Mouse (Mus musculus): ENCODE data around the gene Myo18a. TPM values are rescaled to one million over a fixed set of nuclear protein-coding genes. Genes with fewer than 3 reads are reported as not detected.
A peak's percentile ranks its signal among the peaks of the same experiment; 100 is the strongest.

The Myo18a gene
- polyA plus RNA-seq, 2 experiments: 42.9 to 43.5 TPM

DNA sequence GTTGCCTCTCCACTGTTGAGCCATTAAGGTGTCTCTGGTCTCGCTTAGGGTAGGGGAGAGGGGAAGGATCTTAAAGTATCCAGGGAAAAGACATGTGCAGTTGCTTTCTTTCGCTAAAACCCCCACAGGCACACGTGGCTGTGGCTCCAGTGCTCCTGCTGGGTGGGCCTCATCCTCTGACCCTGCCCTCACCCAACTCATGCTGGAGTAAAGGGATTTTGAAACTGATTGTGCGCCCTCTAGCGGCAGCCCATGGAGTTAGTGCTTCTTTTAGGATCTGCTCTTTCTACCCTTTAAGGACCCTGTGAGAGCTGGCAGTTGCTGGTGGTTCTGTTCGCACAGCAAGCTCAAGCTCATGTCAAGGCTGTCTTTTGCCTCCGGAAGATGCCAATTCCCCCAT, 59.7 kb downstream of the Myo18a start:
- no peak for ATAC-seq (ENCODE audit: low FRiP score, low read depth)
- H3K9ac ChIP-seq (ENCODE audit: low read depth, low read length, severe bottlenecking): no peak overlapping the region
- peaks cover 58% of the 10 kb centered on the region for H3K36me3 ChIP-seq (ENCODE audit: control insufficient read depth, insufficient read depth, low read length)

DNA sequence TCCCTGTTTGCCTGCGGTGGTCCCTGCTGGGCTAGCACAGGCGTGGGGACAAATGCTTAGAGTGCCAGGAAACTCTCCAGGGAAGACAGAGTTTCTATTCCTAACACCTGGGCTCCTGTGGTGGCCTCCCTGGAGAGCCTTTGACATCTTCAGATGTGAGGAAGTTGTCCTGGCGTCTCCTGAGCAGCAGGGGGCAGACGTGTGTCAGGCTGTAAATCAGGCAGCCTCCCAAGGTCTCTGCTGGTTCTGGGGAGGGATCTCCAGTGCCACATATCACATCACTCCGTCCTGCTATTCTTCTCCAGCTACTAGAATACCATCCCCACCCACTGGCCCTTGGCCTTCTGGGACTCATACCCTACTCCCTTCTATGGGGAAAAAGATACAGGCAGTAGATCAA, 62.8 kb downstream of the Myo18a start:
- no peak overlapping the region for H3K4me3 ChIP-seq (replicated peaks; ENCODE audit: low read length)
- no peak overlapping the region for H3K9ac ChIP-seq (ENCODE audit: low read depth, low read length, severe bottlenecking)
- no peak overlapping the region for H3K27ac ChIP-seq (replicated peaks; ENCODE audit: low read depth, low read length)
- TF ChIP-seq POLR2A (IDR thresholded peaks at IDR 0.05; ENCODE audit: borderline replicate concordance, extremely low read depth, insufficient read depth, insufficient read length): no peak
- peaks cover 4% of the 10 kb centered on the region; the same call in 1 of the 2 replicates for H3K4me1 ChIP-seq (ENCODE audit: control insufficient read depth, insufficient read depth, low read length)
- no peak overlapping the region for H3K4me2 ChIP-seq (replicated peaks; ENCODE audit: low read depth, low read length, severe bottlenecking)
- whole genome bisulfite sequencing: 0% methylated on average over 5 of the region's 5 CpGs
- H3K9me3 ChIP-seq (ENCODE audit: control insufficient read depth, low read length): no peaks in the 10 kb centered on the region
- DNase-seq (ENCODE audit: low spot score) (peak; percentile 66), ATAC-seq (ENCODE audit: low FRiP score, low read depth) (no peak)
- H3K27me3 ChIP-seq (ENCODE audit: control insufficient read depth, insufficient read depth, low read length): no peaks in the 10 kb centered on the region
- H3K36me3 ChIP-seq (ENCODE audit: control insufficient read depth, insufficient read depth, low read length): peaks cover 61% of the 10 kb centered on the region

More for the DNA sequence above, 59.7 kb downstream of the Myo18a start:
- no peak overlapping the region for H3K27ac ChIP-seq (replicated peaks; ENCODE audit: low read depth, low read length)
- no peak overlapping the region for H3K4me3 ChIP-seq (replicated peaks; ENCODE audit: low read length)
- TF ChIP-seq POLR2A (IDR thresholded peaks at IDR 0.05; ENCODE audit: borderline replicate concordance, extremely low read depth, insufficient read depth, insufficient read length): no peak
- H3K9me3 ChIP-seq (ENCODE audit: control insufficient read depth, low read length): no peaks in the 10 kb centered on the region
- DNase-seq (ENCODE audit: low spot score): peak; percentile 73
- no peaks in the 10 kb centered on the region for H3K27me3 ChIP-seq (ENCODE audit: control insufficient read depth, insufficient read depth, low read length)
- no peak overlapping the region for H3K4me2 ChIP-seq (replicated peaks; ENCODE audit: low read depth, low read length, severe bottlenecking)
- peaks cover 4% of the 10 kb centered on the region; the same call in 1 of the 2 replicates for H3K4me1 ChIP-seq (ENCODE audit: control insufficient read depth, insufficient read depth, low read length)
- WGBS: 20% methylated on average over 7 of the region's 7 CpGs

DNA sequence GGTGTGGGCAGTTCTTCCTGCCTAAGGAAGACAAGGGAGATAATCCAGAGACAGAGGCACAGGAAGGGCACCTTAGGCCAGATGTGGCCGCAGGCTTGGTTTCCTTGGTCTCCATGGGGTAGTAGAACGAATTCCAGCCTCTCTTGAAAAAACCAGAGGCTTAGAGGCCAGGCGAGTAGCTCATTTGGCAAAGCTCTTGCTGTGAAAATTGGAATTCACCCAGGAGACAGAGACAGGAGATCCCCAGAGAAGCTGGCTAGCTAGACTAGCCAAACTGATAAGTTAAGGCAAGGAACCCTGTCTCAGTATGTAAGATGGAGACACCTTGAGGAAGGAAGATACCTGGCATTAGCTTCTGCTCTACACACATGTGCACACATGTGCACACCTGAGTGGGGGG, 63.3 kb downstream of the Myo18a start:
- DNase-seq (ENCODE audit: low spot score) (no peak), ATAC-seq (ENCODE audit: low FRiP score, low read depth) (no peak)
- Histone ChIP-seq H3K9ac (ENCODE audit: low read depth, low read length, severe bottlenecking) (no peak overlapping the region), H3K4me2 (replicated peaks; ENCODE audit: low read depth, low read length, severe bottlenecking) (no peak overlapping the region), H3K27ac (replicated peaks; ENCODE audit: low read depth, low read length) (no peak overlapping the region), H3K27me3 (ENCODE audit: control insufficient read depth, insufficient read depth, low read length) (no peaks in the 10 kb centered on the region), H3K4me1 (ENCODE audit: control insufficient read depth, insufficient read depth, low read length) (peaks cover 4% of the 10 kb centered on the region; the same call in 1 of the 2 replicates), H3K4me3 (replicated peaks; ENCODE audit: low read length) (no peak overlapping the region), H3K36me3 (ENCODE audit: control insufficient read depth, insufficient read depth, low read length) (peaks cover 57% of the 10 kb centered on the region), H3K9me3 (ENCODE audit: control insufficient read depth, low read length) (no peaks in the 10 kb centered on the region)
- WGBS: 41% methylated on average over 3 of the region's 3 CpGs
- no peak for TF ChIP-seq POLR2A (IDR thresholded peaks at IDR 0.05; ENCODE audit: borderline replicate concordance, extremely low read depth, insufficient read depth, insufficient read length)

DNA sequence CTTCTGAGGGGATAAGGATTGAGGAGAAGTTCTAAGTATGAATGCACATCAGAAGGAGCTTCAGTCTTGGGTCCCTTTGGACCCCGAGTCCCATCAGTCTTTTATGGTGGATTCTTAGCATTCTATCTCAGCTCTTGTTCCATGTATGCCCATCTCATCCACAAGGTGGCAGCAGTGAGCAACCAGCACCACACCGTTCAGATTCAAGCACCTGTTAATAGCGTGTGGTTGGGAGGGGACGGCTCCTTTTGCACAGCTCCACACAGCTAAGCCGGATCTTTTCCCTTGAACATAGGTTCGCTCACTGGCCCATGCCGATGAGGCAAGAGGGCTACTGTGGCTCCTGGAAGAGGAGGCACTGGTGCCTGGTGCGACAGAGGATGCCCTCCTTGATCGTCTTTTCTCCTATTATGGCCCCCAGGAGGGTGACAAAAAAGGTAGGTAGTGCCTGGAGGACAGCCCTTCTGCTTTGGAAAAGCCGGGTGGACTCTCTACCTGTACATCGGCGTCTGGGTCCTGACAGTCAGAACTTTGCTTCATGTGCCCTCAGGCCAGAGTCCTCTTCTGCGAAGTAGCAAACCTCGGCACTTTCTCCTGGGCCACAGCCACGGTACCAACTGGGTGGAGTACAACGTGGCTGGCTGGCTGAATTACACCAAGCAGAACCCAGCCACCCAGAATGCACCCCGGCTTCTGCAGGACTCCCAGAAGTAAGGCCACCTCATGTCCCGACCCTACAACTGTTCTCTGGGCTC, 64.4 kb downstream of the Myo18a start:
- ATAC-seq (ENCODE audit: low FRiP score, low read depth) (peak; percentile 42; the same call in 1 of the 2 replicates), DNase-seq (ENCODE audit: low spot score) (peak; percentile 68)
- H3K9ac ChIP-seq (ENCODE audit: low read depth, low read length, severe bottlenecking): no peak overlapping the region
- H3K27me3 ChIP-seq (ENCODE audit: control insufficient read depth, insufficient read depth, low read length): no peaks in the 10 kb centered on the region
- H3K9me3 ChIP-seq (ENCODE audit: control insufficient read depth, low read length): no peaks in the 10 kb centered on the region
- H3K4me3 ChIP-seq (replicated peaks; ENCODE audit: low read length): no peak overlapping the region
- H3K27ac ChIP-seq (replicated peaks; ENCODE audit: low read depth, low read length): no peak overlapping the region
- H3K36me3 ChIP-seq (ENCODE audit: control insufficient read depth, insufficient read depth, low read length): peaks cover 59% of the 10 kb centered on the region
- WGBS: 53% methylated on average over 18 of the region's 18 CpGs
- no peak overlapping the region for H3K4me2 ChIP-seq (replicated peaks; ENCODE audit: low read depth, low read length, severe bottlenecking)
- H3K4me1 ChIP-seq (ENCODE audit: control insufficient read depth, insufficient read depth, low read length): peaks cover 4% of the 10 kb centered on the region; the same call in 1 of the 2 replicates
- TF ChIP-seq POLR2A (IDR thresholded peaks at IDR 0.05; ENCODE audit: borderline replicate concordance, extremely low read depth, insufficient read depth, insufficient read length): no peak

DNA sequence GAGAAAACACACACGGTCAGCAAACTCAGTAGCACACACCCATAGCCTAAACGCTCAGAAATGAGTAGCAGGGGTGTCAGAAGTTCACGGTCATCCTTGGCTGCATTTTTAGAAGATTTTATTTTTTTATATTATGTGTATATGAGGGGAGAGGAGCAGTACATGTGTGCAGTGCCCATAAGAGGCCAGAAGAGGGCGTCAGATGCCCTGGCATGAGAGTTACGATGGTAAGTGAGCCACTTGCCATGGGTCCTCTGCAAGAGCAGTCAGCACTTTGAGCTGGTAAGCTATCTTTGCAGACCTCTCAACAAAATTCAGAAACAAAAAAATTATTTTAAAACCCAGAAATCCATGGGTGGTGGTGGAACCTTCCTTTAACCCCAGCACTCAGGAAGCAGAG, 65.1 kb downstream of the Myo18a start:
- no peaks in the 10 kb centered on the region for H3K27me3 ChIP-seq (ENCODE audit: control insufficient read depth, insufficient read depth, low read length)
- TF ChIP-seq POLR2A (IDR thresholded peaks at IDR 0.05; ENCODE audit: borderline replicate concordance, extremely low read depth, insufficient read depth, insufficient read length): no peak
- WGBS: 93% methylated on average over 5 of the region's 5 CpGs
- H3K4me2 ChIP-seq (replicated peaks; ENCODE audit: low read depth, low read length, severe bottlenecking): no peak overlapping the region
- peaks cover 67% of the 10 kb centered on the region for H3K36me3 ChIP-seq (ENCODE audit: control insufficient read depth, insufficient read depth, low read length)
- no peak for DNase-seq (ENCODE audit: low spot score)
- no peak overlapping the region for H3K4me3 ChIP-seq (replicated peaks; ENCODE audit: low read length)
- H3K27ac ChIP-seq (replicated peaks; ENCODE audit: low read depth, low read length): no peak overlapping the region
- no peaks in the 10 kb centered on the region for H3K9me3 ChIP-seq (ENCODE audit: control insufficient read depth, low read length)
- peaks cover 4% of the 10 kb centered on the region; the same call in 1 of the 2 replicates for H3K4me1 ChIP-seq (ENCODE audit: control insufficient read depth, insufficient read depth, low read length)
- ATAC-seq (ENCODE audit: low FRiP score, low read depth): no peak
- H3K9ac ChIP-seq (ENCODE audit: low read depth, low read length, severe bottlenecking): no peak overlapping the region
